Mouse (Mus musculus): ENCODE measurements around the gene Atxn7l3. TPM values are rescaled to one million over a fixed set of nuclear protein-coding genes. Genes with fewer than 3 reads are reported as not detected.

Atxn7l3 gene
- polyA plus RNA-seq, 1 experiment from 2014 or later = 19.0 TPM

DNA sequence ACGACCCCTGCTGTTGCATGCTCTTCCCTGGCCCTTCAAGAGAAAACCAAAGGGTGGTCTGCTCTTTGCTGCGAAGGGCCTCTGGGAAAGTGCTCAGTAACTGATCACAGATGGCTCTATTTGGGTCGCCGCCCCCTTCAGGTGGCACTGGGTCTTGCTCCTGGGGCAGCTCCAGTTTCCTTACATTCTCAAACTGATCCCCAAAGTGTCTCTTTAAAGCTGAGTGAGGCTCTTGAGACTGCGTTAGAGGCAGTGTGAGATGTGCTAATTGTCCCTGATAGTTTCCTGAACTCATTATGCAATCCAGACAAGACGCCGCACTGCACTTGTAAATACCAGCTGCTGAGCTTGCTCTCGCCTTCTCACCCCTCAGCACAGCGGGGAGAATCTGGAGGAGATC, 38.9 kb downstream of the Atxn7l3 start:
- 50% methylated on average over 9 of the region's 9 CpGs for WGBS
- H3K4me1 ChIP-seq (ENCODE audit: control insufficient read depth, insufficient read depth, low read length) = no peaks in the 10 kb centered on the region
- H3K4me3 ChIP-seq (ENCODE audit: low read depth, low read length) = no peak overlapping the region
- peaks cover 25% of the 10 kb centered on the region for H3K36me3 ChIP-seq (ENCODE audit: control insufficient read depth, insufficient read depth, low read length)
- H3K27me3 ChIP-seq (ENCODE audit: control insufficient read depth, insufficient read depth, low read length) = no peaks in the 10 kb centered on the region
- no peaks in the 10 kb centered on the region for H3K9me3 ChIP-seq (ENCODE audit: control insufficient read depth, low read depth, low read length)
- no peak overlapping the region for H3K4me2 ChIP-seq (replicated peaks; ENCODE audit: low read depth, low read length)
- H3K9ac ChIP-seq (replicated peaks; ENCODE audit: low read depth, low read length) = no peak overlapping the region
- H3K27ac ChIP-seq (ENCODE audit: low read length) = no peak overlapping the region
- ATAC-seq (ENCODE audit: insufficient number of reproducible peaks, insufficient read depth, low FRiP score, low read depth) = no peak

DNA sequence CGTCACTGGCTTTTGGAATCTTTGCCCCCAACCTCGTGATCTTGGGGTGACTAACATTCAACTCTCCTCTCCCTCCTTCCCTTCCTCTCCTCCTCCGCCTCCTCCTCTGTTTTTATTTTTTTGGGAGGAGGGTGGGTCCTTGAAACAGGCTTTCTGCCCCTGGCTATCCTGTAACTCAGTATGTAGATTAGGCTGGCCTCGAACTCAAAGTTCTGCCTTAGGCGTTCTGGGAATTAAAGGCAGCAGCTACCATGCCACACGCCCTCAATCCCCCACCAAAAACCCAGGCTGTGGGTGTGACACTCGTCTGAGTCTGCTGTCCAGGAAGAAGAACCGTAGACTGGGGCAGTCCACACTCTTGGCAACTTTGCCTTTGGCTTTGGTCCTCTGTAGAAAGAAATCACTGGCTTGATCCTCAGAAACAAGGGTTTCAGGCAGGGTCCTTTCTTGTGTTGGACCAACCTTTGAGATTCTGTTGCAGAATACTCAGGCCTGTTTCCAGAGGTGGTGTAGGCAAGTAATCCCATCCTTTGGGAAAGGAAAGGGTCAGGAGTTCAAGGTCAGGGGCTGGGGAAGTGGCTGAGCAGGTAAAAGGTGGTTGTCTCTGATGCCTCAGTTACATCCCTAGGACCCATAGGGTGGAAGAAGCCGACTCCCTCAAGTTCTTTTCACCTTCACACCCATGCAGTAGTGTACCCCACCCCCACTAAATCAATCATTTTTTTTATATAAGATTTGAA, 46.9 kb downstream of the Atxn7l3 start:
- Histone ChIP-seq H3K27me3 (ENCODE audit: control insufficient read depth, insufficient read depth, low read length) (no peaks in the 10 kb centered on the region), H3K36me3 (ENCODE audit: control insufficient read depth, insufficient read depth, low read length) (peaks cover 5% of the 10 kb centered on the region; the same call in 1 of the 2 replicates), H3K9ac (replicated peaks; ENCODE audit: low read depth, low read length) (peak overlapping the region; percentile 67; the same call in 1 of the 2 replicates), H3K27ac (ENCODE audit: low read length) (no peak overlapping the region), H3K9me3 (ENCODE audit: control insufficient read depth, low read depth, low read length) (no peaks in the 10 kb centered on the region), H3K4me2 (replicated peaks; ENCODE audit: low read depth, low read length) (peak overlapping the region; percentile 81), H3K4me1 (ENCODE audit: control insufficient read depth, insufficient read depth, low read length) (peaks cover 24% of the 10 kb centered on the region; the same call in 1 of the 2 replicates), H3K4me3 (ENCODE audit: low read depth, low read length) (peak overlapping the region; percentile 75)
- WGBS = 10% methylated on average over 9 of the region's 9 CpGs
- ATAC-seq (ENCODE audit: insufficient number of reproducible peaks, insufficient read depth, low FRiP score, low read depth) = no peak

DNA sequence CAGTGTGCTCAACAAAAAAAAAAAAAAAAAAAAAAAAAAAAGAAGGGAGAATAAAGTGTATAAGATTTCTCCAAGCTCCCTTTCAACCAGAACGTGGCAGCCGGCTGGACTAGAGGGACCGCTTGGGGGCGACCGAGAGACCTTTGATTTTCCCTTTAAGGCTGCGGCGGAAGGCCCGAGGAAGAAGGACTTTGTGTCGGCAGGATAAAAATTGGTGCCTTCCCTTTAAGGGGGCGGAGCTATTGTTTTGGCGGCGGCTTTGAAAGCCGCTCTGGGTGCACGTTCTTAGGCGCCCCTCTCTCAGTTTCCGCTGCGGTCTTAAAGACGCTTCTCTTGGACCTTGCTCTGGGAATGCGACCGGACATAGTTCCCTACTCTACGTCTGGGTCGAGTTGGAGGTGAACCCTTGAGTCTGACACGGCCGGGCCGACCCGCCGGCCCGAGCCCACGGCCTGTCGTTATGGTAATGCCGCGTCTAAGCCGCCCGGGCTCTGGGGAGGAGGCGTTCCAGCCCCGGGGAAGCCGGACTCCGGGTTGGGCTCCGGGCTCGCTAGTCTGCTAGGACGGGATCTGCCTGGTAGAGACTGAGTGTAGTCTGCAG, 47.7 kb downstream of the Atxn7l3 start, which contains the start of gene BC030867:
BC030867 (plus strand) TSS at position 253 of the 601 bp plus-strand sequence.
- WGBS = under 1% methylated on average over 41 of the region's 41 CpGs
- Histone ChIP-seq H3K4me3 (ENCODE audit: low read depth, low read length) (peak within 1 kb of the TSS; percentile 75), H3K36me3 (ENCODE audit: control insufficient read depth, insufficient read depth, low read length) (peaks cover 4% of the 10 kb centered on the region; the same call in 1 of the 2 replicates), H3K4me1 (ENCODE audit: control insufficient read depth, insufficient read depth, low read length) (peaks cover 26% of the 10 kb centered on the region; the same call in 1 of the 2 replicates), H3K4me2 (replicated peaks; ENCODE audit: low read depth, low read length) (peak within 1 kb of the TSS; percentile 81), H3K9me3 (ENCODE audit: control insufficient read depth, low read depth, low read length) (no peaks in the 10 kb centered on the region), H3K27ac (ENCODE audit: low read length) (peak within 1 kb of the TSS; percentile 30; the same call in 1 of the 2 replicates), H3K27me3 (ENCODE audit: control insufficient read depth, insufficient read depth, low read length) (no peaks in the 10 kb centered on the region), H3K9ac (replicated peaks; ENCODE audit: low read depth, low read length) (peak within 1 kb of the TSS; percentile 67; the same call in 1 of the 2 replicates)
- ATAC-seq (ENCODE audit: insufficient number of reproducible peaks, insufficient read depth, low FRiP score, low read depth) = peak; percentile 39; the same call in 1 of the 2 replicates

DNA sequence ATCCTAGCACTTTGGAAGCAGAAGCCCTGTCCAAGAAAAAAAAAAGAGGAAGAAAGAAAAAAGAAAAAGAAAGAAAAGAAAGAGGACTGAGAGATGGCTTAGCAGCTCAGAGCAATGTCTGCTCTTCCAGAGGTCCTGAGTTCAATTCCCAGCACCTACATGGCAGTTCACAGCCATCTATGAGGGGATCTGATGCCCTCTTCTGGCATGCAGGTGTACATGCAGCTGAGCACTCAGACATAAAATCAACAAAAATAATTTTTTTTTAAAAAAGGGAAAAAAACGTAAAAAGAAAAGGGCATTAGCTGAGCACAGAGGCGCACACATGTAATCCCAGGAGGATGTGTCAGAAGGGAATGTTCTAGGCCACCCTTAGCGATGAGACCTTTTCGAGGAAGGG, 49.6 kb downstream of the Atxn7l3 start:
- ATAC-seq (ENCODE audit: insufficient number of reproducible peaks, insufficient read depth, low FRiP score, low read depth) = no peak
- Histone ChIP-seq H3K27ac (ENCODE audit: low read length) (no peak overlapping the region), H3K4me3 (ENCODE audit: low read depth, low read length) (no peak overlapping the region), H3K4me1 (ENCODE audit: control insufficient read depth, insufficient read depth, low read length) (peaks cover 26% of the 10 kb centered on the region; the same call in 1 of the 2 replicates), H3K4me2 (replicated peaks; ENCODE audit: low read depth, low read length) (no peak overlapping the region), H3K9me3 (ENCODE audit: control insufficient read depth, low read depth, low read length) (no peaks in the 10 kb centered on the region), H3K27me3 (ENCODE audit: control insufficient read depth, insufficient read depth, low read length) (no peaks in the 10 kb centered on the region), H3K36me3 (ENCODE audit: control insufficient read depth, insufficient read depth, low read length) (no peaks in the 10 kb centered on the region), H3K9ac (replicated peaks; ENCODE audit: low read depth, low read length) (no peak overlapping the region)
- 84% methylated on average over 4 of the region's 4 CpGs for WGBS

DNA sequence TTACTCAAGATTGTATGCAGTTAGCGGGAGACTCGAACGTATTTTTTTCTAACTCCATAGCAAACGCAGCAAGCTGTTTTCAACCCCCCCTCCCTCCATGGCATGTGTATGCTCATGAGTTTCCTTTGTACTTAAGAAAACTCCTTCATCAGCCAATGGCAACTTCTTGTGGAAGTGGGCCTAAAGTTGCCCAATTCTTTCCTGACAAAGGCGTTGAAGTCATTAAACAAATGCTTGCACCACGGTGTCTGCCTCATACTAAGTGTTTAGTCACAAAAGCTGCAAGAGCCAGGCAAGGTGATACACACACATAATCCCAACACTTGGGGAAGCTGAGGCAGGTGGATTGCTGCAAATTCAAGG, 50.2 kb downstream of the Atxn7l3 start:
- Histone ChIP-seq H3K4me3 (ENCODE audit: low read depth, low read length) (no peak overlapping the region), H3K9me3 (ENCODE audit: control insufficient read depth, low read depth, low read length) (no peaks in the 10 kb centered on the region), H3K9ac (replicated peaks; ENCODE audit: low read depth, low read length) (no peak overlapping the region), H3K4me1 (ENCODE audit: control insufficient read depth, insufficient read depth, low read length) (peaks cover 26% of the 10 kb centered on the region; the same call in 1 of the 2 replicates), H3K27ac (ENCODE audit: low read length) (peak overlapping the region; percentile 69), H3K4me2 (replicated peaks; ENCODE audit: low read depth, low read length) (no peak overlapping the region; the same call in 1 of the 2 replicates), H3K27me3 (ENCODE audit: control insufficient read depth, insufficient read depth, low read length) (no peaks in the 10 kb centered on the region), H3K36me3 (ENCODE audit: control insufficient read depth, insufficient read depth, low read length) (no peaks in the 10 kb centered on the region)
- WGBS = 66% methylated on average over 6 of the region's 6 CpGs
- no peak for ATAC-seq (ENCODE audit: insufficient number of reproducible peaks, insufficient read depth, low FRiP score, low read depth)

DNA sequence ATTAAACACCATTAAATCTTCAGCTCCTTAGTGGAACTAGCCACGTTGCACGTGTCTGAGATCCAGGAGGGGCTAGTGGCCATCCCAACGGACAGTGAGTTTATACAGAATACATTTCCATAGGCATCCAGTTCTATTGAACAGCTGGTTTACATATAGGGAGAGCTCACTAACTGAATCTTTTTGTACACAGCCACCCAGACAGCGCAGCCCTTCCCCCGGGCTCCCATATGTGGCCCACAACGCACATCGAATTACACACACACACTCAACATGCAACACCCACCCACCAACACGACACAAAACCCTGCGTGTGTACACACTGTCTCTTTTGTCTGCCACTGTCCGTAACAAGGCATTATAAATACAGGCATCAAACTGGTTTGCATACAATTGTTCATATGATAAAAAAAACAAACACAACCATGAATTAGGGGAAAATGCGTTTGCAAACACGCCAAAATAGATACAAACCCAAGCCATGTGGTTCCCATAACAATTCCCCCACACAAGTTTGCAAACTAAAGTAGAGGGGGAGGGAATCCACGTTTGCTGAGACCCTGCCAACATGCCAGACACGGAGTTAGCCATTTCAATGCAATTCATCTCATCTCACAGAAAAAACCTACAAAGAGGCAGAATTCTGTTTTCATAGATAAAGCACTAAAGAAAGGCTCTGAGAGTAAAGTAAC, 50.7 kb downstream of the Atxn7l3 start:
- Histone ChIP-seq H3K27me3 (ENCODE audit: control insufficient read depth, insufficient read depth, low read length) (no peaks in the 10 kb centered on the region), H3K4me2 (replicated peaks; ENCODE audit: low read depth, low read length) (peak overlapping the region; percentile 62), H3K4me3 (ENCODE audit: low read depth, low read length) (peak overlapping the region; percentile 25), H3K4me1 (ENCODE audit: control insufficient read depth, insufficient read depth, low read length) (peaks cover 26% of the 10 kb centered on the region; the same call in 1 of the 2 replicates), H3K36me3 (ENCODE audit: control insufficient read depth, insufficient read depth, low read length) (no peaks in the 10 kb centered on the region), H3K27ac (ENCODE audit: low read length) (peak overlapping the region; percentile 69), H3K9ac (replicated peaks; ENCODE audit: low read depth, low read length) (no peak overlapping the region), H3K9me3 (ENCODE audit: control insufficient read depth, low read depth, low read length) (no peaks in the 10 kb centered on the region)
- 24% methylated on average over 14 of the region's 14 CpGs for WGBS
- peak; percentile 46 for ATAC-seq (ENCODE audit: insufficient number of reproducible peaks, insufficient read depth, low FRiP score, low read depth)

DNA sequence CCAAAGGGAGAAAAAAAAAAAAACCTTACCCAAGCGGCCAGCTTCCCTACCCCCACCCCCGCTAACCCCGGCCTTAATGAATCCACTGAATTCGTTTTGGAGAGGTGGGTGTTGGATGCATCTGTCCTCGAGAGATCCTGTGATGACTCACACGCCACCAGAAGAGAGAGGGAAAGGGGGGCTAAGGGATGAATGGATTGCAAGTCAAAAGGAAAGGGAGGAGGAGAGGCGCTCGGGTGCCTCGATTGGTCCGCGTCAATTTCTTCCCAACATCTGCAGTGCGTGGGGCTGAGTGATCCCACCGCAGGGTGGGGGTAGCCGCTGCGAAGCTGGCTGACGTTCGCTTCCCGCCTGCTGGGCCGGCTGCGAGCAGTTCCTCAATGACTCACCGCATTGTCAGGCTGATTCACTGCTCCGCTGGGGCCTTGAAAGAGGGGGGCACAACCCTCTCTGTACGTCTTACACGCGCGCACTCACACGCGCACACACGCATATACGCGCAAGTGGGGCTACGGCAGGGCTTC, 51.4 kb downstream of the Atxn7l3 start:
- Histone ChIP-seq H3K9me3 (ENCODE audit: control insufficient read depth, low read depth, low read length) (no peaks in the 10 kb centered on the region), H3K9ac (replicated peaks; ENCODE audit: low read depth, low read length) (peak overlapping the region; percentile 34), H3K4me2 (replicated peaks; ENCODE audit: low read depth, low read length) (peak overlapping the region; percentile 62), H3K4me1 (ENCODE audit: control insufficient read depth, insufficient read depth, low read length) (peaks cover 26% of the 10 kb centered on the region; the same call in 1 of the 2 replicates), H3K4me3 (ENCODE audit: low read depth, low read length) (peak overlapping the region; percentile 25), H3K27ac (ENCODE audit: low read length) (peak overlapping the region; percentile 69), H3K36me3 (ENCODE audit: control insufficient read depth, insufficient read depth, low read length) (no peaks in the 10 kb centered on the region), H3K27me3 (ENCODE audit: control insufficient read depth, insufficient read depth, low read length) (no peaks in the 10 kb centered on the region)
- 2% methylated on average over 32 of the region's 32 CpGs for WGBS
- ATAC-seq (ENCODE audit: insufficient number of reproducible peaks, insufficient read depth, low FRiP score, low read depth) = peak; percentile 81

DNA sequence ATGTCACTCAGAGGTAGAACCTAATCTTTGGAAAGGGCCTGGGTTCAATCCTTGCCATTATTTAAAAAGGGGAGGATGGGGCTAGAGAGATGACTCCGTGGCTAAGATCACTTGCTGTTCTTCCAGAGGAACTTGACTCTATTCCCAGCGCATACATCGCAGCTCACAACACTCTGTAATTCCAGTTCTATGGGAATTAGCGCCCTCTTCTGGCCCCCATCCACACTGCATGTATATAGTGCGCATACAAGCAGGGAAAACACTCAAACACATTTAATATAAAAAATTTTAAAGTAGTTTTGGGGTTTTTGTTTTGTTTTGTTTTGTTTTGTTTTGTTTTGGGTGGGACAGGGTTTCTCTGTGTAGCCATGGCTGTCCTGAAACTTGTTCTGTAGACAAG, 54.6 kb downstream of the Atxn7l3 start:
- WGBS = 54% methylated on average over 5 of the region's 5 CpGs
- Histone ChIP-seq H3K4me3 (ENCODE audit: low read depth, low read length) (no peak overlapping the region), H3K27ac (ENCODE audit: low read length) (no peak overlapping the region), H3K27me3 (ENCODE audit: control insufficient read depth, insufficient read depth, low read length) (no peaks in the 10 kb centered on the region), H3K9ac (replicated peaks; ENCODE audit: low read depth, low read length) (no peak overlapping the region), H3K4me1 (ENCODE audit: control insufficient read depth, insufficient read depth, low read length) (peaks cover 20% of the 10 kb centered on the region; the same call in 1 of the 2 replicates), H3K36me3 (ENCODE audit: control insufficient read depth, insufficient read depth, low read length) (no peaks in the 10 kb centered on the region), H3K9me3 (ENCODE audit: control insufficient read depth, low read depth, low read length) (no peaks in the 10 kb centered on the region), H3K4me2 (replicated peaks; ENCODE audit: low read depth, low read length) (no peak overlapping the region)
- ATAC-seq (ENCODE audit: insufficient number of reproducible peaks, insufficient read depth, low FRiP score, low read depth) = no peak
